Mouse (Mus musculus): ENCODE data around the gene Ppp3cb. TPM values are rescaled to one million over a fixed set of nuclear protein-coding genes. Genes with fewer than 3 reads are reported as not detected.
A peak's percentile ranks its signal among the peaks of the same experiment; 100 is the strongest.

Gene Ppp3cb
- polyA plus RNA-seq, 1 experiment from 2014 or later, result 65.0 TPM

DNA sequence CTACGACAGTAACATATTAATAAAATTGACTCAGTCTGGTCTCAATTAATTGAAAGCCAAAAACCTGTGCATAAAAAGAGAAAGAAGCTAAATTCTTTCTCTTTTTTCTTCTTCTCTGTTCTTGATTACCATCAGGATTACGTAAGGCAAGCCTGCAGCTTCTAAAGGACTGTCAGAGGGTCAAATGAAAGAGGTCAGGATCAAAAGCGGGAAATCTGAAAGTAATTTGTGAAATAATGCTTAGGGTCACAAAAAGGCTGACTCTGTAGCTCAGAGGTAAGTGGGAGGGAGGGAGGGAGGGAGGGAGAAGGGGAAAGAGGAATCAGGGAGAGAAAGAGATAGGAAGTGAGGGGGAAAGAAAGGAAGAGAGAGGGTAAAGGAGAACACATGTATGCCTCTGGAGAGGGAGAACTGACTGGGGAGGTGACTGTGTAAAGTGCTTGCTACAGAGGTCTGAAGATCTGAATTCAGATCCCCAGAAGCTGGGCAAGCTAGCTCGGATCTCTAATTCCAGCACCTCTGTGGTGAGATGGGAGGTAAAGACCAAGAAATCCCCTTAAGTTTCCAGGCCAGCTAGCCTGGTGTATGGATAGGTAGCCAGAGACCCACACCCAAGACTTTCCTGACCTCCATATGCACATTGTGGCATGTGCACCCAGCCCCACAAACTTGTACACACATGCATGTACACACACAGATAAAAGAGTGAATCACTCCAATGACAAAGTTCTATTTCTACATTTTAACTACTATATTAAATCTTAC lies 68.9 kb downstream of the Ppp3cb start:
- Histone ChIP-seq H3K4me2 (replicated peaks; ENCODE audit: low read depth, low read length) (no peak overlapping the region), H3K4me3 (ENCODE audit: low read length) (no peak overlapping the region), H3K4me1 (ENCODE audit: control insufficient read depth, insufficient read depth, low read length) (peaks cover 12% of the 10 kb centered on the region; the same call in 1 of the 2 replicates), H3K9ac (ENCODE audit: low read depth, low read length) (no peak overlapping the region), H3K36me3 (ENCODE audit: control insufficient read depth, insufficient read depth, low read length) (no peaks in the 10 kb centered on the region), H3K27me3 (ENCODE audit: control insufficient read depth, insufficient read depth, low read length) (no peaks in the 10 kb centered on the region), H3K9me3 (ENCODE audit: control insufficient read depth, low read length) (no peaks in the 10 kb centered on the region), H3K27ac (ENCODE audit: low read depth, low read length) (no peak overlapping the region)
- WGBS, result 46% methylated on average over 4 of the region's 4 CpGs
- ATAC-seq (ENCODE audit: low FRiP score, low TSS enrichment), result no peak

GRCm38 (mm10) chr14:20460216-20460615 lies 86.2 kb downstream of the Ppp3cb start:
- no peaks in the 10 kb centered on the region for H3K27me3 ChIP-seq (ENCODE audit: control insufficient read depth, insufficient read depth, low read length)
- no peak overlapping the region for H3K9ac ChIP-seq (ENCODE audit: low read depth, low read length)
- no peak overlapping the region for H3K4me3 ChIP-seq (ENCODE audit: low read length)
- H3K27ac ChIP-seq (ENCODE audit: low read depth, low read length), result no peak overlapping the region
- ATAC-seq (ENCODE audit: low FRiP score, low TSS enrichment), result no peak
- no peak overlapping the region for H3K4me2 ChIP-seq (replicated peaks; ENCODE audit: low read depth, low read length)
- peaks cover 70% of the 10 kb centered on the region for H3K36me3 ChIP-seq (ENCODE audit: control insufficient read depth, insufficient read depth, low read length)
- no peaks in the 10 kb centered on the region for H3K4me1 ChIP-seq (ENCODE audit: control insufficient read depth, insufficient read depth, low read length)
- H3K9me3 ChIP-seq (ENCODE audit: control insufficient read depth, low read length), result no peaks in the 10 kb centered on the region
- 88% methylated on average over 14 of the region's 14 CpGs for WGBS

DNA sequence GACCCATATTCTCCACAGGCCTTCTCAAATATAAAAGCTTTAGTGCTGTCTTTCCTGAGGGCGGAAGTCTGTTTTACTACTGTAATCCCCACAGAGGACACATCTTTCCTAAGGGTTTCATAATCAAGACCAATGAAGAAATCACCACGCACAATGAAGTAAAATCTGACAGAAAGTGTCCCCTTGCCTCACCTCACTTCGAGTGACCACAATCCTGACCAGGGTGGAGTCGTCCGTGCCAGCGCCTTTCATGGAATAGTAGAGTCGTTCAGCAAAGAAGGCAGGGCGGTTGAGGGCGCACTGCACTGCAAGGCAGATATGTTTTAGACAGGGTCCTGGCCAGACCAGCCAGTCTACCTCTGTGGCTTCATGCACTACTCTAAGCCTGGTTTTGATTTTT lies 88.0 kb downstream of the Ppp3cb start:
- H3K9ac ChIP-seq (ENCODE audit: low read depth, low read length), result no peak overlapping the region
- peaks cover 59% of the 10 kb centered on the region; the same call in 1 of the 2 replicates for H3K36me3 ChIP-seq (ENCODE audit: control insufficient read depth, insufficient read depth, low read length)
- 94% methylated on average over 9 of the region's 9 CpGs for WGBS
- H3K4me3 ChIP-seq (ENCODE audit: low read length), result no peak overlapping the region
- no peak for ATAC-seq (ENCODE audit: low FRiP score, low TSS enrichment)
- H3K4me1 ChIP-seq (ENCODE audit: control insufficient read depth, insufficient read depth, low read length), result no peaks in the 10 kb centered on the region
- no peak overlapping the region for H3K4me2 ChIP-seq (replicated peaks; ENCODE audit: low read depth, low read length)
- H3K27ac ChIP-seq (ENCODE audit: low read depth, low read length), result no peak overlapping the region
- no peaks in the 10 kb centered on the region for H3K9me3 ChIP-seq (ENCODE audit: control insufficient read depth, low read length)
- H3K27me3 ChIP-seq (ENCODE audit: control insufficient read depth, insufficient read depth, low read length), result no peaks in the 10 kb centered on the region

- Histone ChIP-seq H3K4me1 (ENCODE audit: control insufficient read depth, insufficient read depth, low read length) (no peaks in the 10 kb centered on the region), H3K27ac (ENCODE audit: low read depth, low read length) (no peak overlapping the region), H3K4me2 (replicated peaks; ENCODE audit: low read depth, low read length) (no peak overlapping the region), H3K9me3 (ENCODE audit: control insufficient read depth, low read length) (no peaks in the 10 kb centered on the region), H3K27me3 (ENCODE audit: control insufficient read depth, insufficient read depth, low read length) (no peaks in the 10 kb centered on the region), H3K36me3 (ENCODE audit: control insufficient read depth, insufficient read depth, low read length) (peaks cover 16% of the 10 kb centered on the region; the same call in 1 of the 2 replicates), H3K9ac (ENCODE audit: low read depth, low read length) (no peak overlapping the region), H3K4me3 (ENCODE audit: low read length) (no peak overlapping the region)
- no peak for ATAC-seq (ENCODE audit: low FRiP score, low TSS enrichment)
- WGBS, result 94% methylated on average over 5 of the region's 5 CpGs
Measured at GRCm38 (mm10) chr14:20452929-20453328, 93.4 kb downstream of the Ppp3cb start.

DNA sequence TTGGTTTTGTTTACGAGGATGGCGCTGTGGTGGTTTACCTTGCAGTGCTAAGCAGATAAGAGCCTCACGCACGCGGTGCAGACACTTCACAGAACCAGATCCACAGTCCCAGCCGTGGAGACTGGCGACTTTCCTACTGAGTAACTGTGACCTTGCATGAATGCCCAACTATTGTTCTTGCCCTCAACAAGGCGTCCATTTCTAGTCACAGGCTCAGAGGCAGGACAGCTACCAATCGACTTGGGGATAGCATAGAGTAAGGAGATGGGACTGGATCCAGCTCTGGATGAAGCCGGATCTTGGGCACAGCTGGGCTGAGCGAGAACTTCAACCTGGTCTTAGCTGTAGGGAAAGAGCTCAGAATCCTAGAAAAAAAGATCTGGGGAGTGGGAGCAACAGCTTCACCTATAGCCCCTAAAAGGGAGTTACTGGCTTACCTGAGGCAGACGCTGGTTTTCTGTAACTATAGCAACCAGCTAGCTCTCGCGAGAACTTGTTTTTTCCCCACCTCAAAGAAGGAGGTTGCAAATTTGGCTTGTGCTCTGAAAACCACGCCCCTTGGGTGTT lies 94.5 kb downstream of the Ppp3cb start, which contains the start of gene Cfap70:
TSS of gene Cfap70 (minus strand) at position 462 of the 567 bp plus-strand sequence.
- Histone ChIP-seq H3K27me3 (ENCODE audit: control insufficient read depth, insufficient read depth, low read length) (no peaks in the 10 kb centered on the region), H3K4me2 (replicated peaks; ENCODE audit: low read depth, low read length) (peak within 1 kb of the TSS; percentile 78), H3K4me1 (ENCODE audit: control insufficient read depth, insufficient read depth, low read length) (no peaks in the 10 kb centered on the region), H3K9ac (ENCODE audit: low read depth, low read length) (peak within 1 kb of the TSS; percentile 50; the same call in 1 of the 2 replicates), H3K9me3 (ENCODE audit: control insufficient read depth, low read length) (no peaks in the 10 kb centered on the region), H3K4me3 (ENCODE audit: low read length) (peak within 1 kb of the TSS; percentile 40), H3K36me3 (ENCODE audit: control insufficient read depth, insufficient read depth, low read length) (peaks cover 13% of the 10 kb centered on the region; the same call in 1 of the 2 replicates), H3K27ac (ENCODE audit: low read depth, low read length) (no peak within 1 kb of the TSS)
- peak; percentile 77; the same call in 1 of the 2 replicates for ATAC-seq (ENCODE audit: low FRiP score, low TSS enrichment)
- WGBS, result 3% methylated on average over 15 of the region's 15 CpGs

- Histone ChIP-seq H3K9me3 (ENCODE audit: control insufficient read depth, low read length) (no peaks in the 10 kb centered on the region), H3K36me3 (ENCODE audit: control insufficient read depth, insufficient read depth, low read length) (peaks cover 9% of the 10 kb centered on the region; the same call in 1 of the 2 replicates), H3K27me3 (ENCODE audit: control insufficient read depth, insufficient read depth, low read length) (no peaks in the 10 kb centered on the region), H3K4me2 (replicated peaks; ENCODE audit: low read depth, low read length) (peak overlapping the region; percentile 78), H3K9ac (ENCODE audit: low read depth, low read length) (peak overlapping the region; percentile 50; the same call in 1 of the 2 replicates), H3K4me3 (ENCODE audit: low read length) (peak overlapping the region; percentile 40), H3K4me1 (ENCODE audit: control insufficient read depth, insufficient read depth, low read length) (no peaks in the 10 kb centered on the region), H3K27ac (ENCODE audit: low read depth, low read length) (no peak overlapping the region)
- 16% methylated on average over 2 of the region's 2 CpGs for WGBS
- no peak for ATAC-seq (ENCODE audit: low FRiP score, low TSS enrichment)
Measured at GRCm38 (mm10) chr14:20451302-20451701, 95.1 kb downstream of the Ppp3cb start.

Other genes starting within 250 kb of the Ppp3cb start
- 49.6 and 66.1 TPM in 2 replicates for gene Ecd, start 198.5 kb downstream of the Ppp3cb start, polyA plus RNA-seq (2014; fragmentation: Nextera tagmentation; extraction: Ambion mirVana)
- 33.0 and 44.4 TPM in 2 replicates for gene Fam149b, start 198.4 kb downstream of the Ppp3cb start, polyA plus RNA-seq (2014; fragmentation: Nextera tagmentation; extraction: Ambion mirVana)
- 137 and 153 TPM in 2 replicates for gene Dnajc9, start 157.7 kb downstream of the Ppp3cb start, polyA plus RNA-seq (2014; fragmentation: Nextera tagmentation; extraction: Ambion mirVana)
- 96.3 and 110 TPM in 2 replicates for gene Mrps16, start 152.9 kb downstream of the Ppp3cb start, polyA plus RNA-seq (2014; fragmentation: Nextera tagmentation; extraction: Ambion mirVana)
- 0.39 and 0.72 TPM in 2 replicates for gene Cfap70, start 94.3 kb downstream of the Ppp3cb start, polyA plus RNA-seq (2014; fragmentation: Nextera tagmentation; extraction: Ambion mirVana)
- gene Anxa7, start 66.4 kb downstream of the Ppp3cb start, polyA plus RNA-seq (2014; fragmentation: Nextera tagmentation; extraction: Ambion mirVana), result 29.4 and 33.7 TPM in 2 replicates
- gene Mss51, start 49.7 kb downstream of the Ppp3cb start, polyA plus RNA-seq (2014; fragmentation: Nextera tagmentation; extraction: Ambion mirVana), result 1.0 and 2.0 TPM in 2 replicates
- gene Usp54, start 94.5 kb upstream of the Ppp3cb start, polyA plus RNA-seq (2014; fragmentation: Nextera tagmentation; extraction: Ambion mirVana), result 4.8 and 10.3 TPM in 2 replicates
- gene Myoz1, start 110.0 kb upstream of the Ppp3cb start, polyA plus RNA-seq (2014; fragmentation: Nextera tagmentation; extraction: Ambion mirVana), result 1.4 and 1.6 TPM in 2 replicates
- gene Synpo2l, start 121.8 kb upstream of the Ppp3cb start, polyA plus RNA-seq (2014; fragmentation: Nextera tagmentation; extraction: Ambion mirVana), result 0.24 and 0.26 TPM in 2 replicates
- gene Sec24c, start 127.7 kb upstream of the Ppp3cb start, polyA plus RNA-seq (2014; fragmentation: Nextera tagmentation; extraction: Ambion mirVana), result 47.7 and 93.8 TPM in 2 replicates
- 15.1 and 19.9 TPM in 2 replicates for gene Fut11, start 148.4 kb upstream of the Ppp3cb start, polyA plus RNA-seq (2014; fragmentation: Nextera tagmentation; extraction: Ambion mirVana)
- 218 and 327 TPM in 2 replicates for gene Chchd1, start 156.4 kb upstream of the Ppp3cb start, polyA plus RNA-seq (2014; fragmentation: Nextera tagmentation; extraction: Ambion mirVana)
- 30.1 and 32.1 TPM in 2 replicates for gene Zswim8, start 161.0 kb upstream of the Ppp3cb start, polyA plus RNA-seq (2014; fragmentation: Nextera tagmentation; extraction: Ambion mirVana)
- gene Ndst2, start 188.0 kb upstream of the Ppp3cb start, polyA plus RNA-seq (2014; fragmentation: Nextera tagmentation; extraction: Ambion mirVana), result 21.3 and 32.1 TPM in 2 replicates
- gene Camk2g, start 247.5 kb upstream of the Ppp3cb start, polyA plus RNA-seq (2014; fragmentation: Nextera tagmentation; extraction: Ambion mirVana), result 33.6 and 50.2 TPM in 2 replicates

Measured in kidney, embryonic 14.5 days (tissue).